7 mouse cellular contexts compared by ENCODE assay signal in genomic region chr2:22774181-22774751, GRCm38 (mm10). TPM values are rescaled to one million over a fixed set of nuclear protein-coding genes. Genes with fewer than 3 reads are reported as not detected.
DNase-seq lines count a peak whose midpoint lies in the region; ATAC-seq lines count a peak whose summit lies in the region.

No protein-coding gene starts in this region.

- H3K4me2 ChIP-seq in embryonic facial prominence, embryonic 11.5 days (ENCODE audit: low read depth, low read length) = peak overlapping the region; percentile 86
- peak overlapping the region; percentile 84 for H3K4me2 ChIP-seq in limb, embryonic 11.5 days (ENCODE audit: low read depth, severe bottlenecking)
- peak overlapping the region; percentile 85 for H3K4me2 ChIP-seq in midbrain, embryonic 12.5 days (replicated peaks)

- H3K4me1 ChIP-seq in embryonic facial prominence, embryonic 11.5 days (ENCODE audit: control insufficient read depth, insufficient read depth, low read length) = peaks cover 3% of the 10 kb centered on the region; the same call in 1 of the 2 replicates
- no peaks in the 10 kb centered on the region for H3K4me1 ChIP-seq in limb, embryonic 11.5 days (ENCODE audit: control insufficient read depth, insufficient read depth, low read length)
- H3K4me1 ChIP-seq in midbrain, embryonic 12.5 days = peaks cover 8% of the 10 kb centered on the region

- H3K9ac ChIP-seq in embryonic facial prominence, embryonic 11.5 days (replicated peaks; ENCODE audit: low read length) = peak overlapping the region; percentile 46
- H3K9ac ChIP-seq in limb, embryonic 11.5 days (ENCODE audit: low read length) = peak overlapping the region; percentile 49
- H3K9ac ChIP-seq in midbrain, embryonic 12.5 days (replicated peaks) = peak overlapping the region; percentile 50

- peak overlapping the region; percentile 33 for H3K4me3 ChIP-seq in embryonic facial prominence, embryonic 11.5 days (ENCODE audit: low read depth, low read length)
- peak overlapping the region; percentile 28 for H3K4me3 ChIP-seq in limb, embryonic 11.5 days (ENCODE audit: low read depth, low read length)
- peak overlapping the region; percentile 44 for H3K4me3 ChIP-seq in midbrain, embryonic 12.5 days

- no peaks in the 10 kb centered on the region; the same call in 1 of the 2 replicates for H3K27me3 ChIP-seq in embryonic facial prominence, embryonic 11.5 days (ENCODE audit: control insufficient read depth, insufficient read depth, low read length)
- H3K27me3 ChIP-seq in limb, embryonic 11.5 days (ENCODE audit: control insufficient read depth, insufficient read depth, low read length) = no peaks in the 10 kb centered on the region
- H3K27me3 ChIP-seq in midbrain, embryonic 12.5 days = peaks cover 22% of the 10 kb centered on the region

- no peaks in the 10 kb centered on the region for H3K36me3 ChIP-seq in embryonic facial prominence, embryonic 11.5 days (replicated peaks; ENCODE audit: control insufficient read depth, insufficient read depth, low read depth, low read length)
- no peaks in the 10 kb centered on the region for H3K36me3 ChIP-seq in limb, embryonic 11.5 days (ENCODE audit: control insufficient read depth, insufficient read depth, low read length)
- H3K36me3 ChIP-seq in midbrain, embryonic 12.5 days = no peaks in the 10 kb centered on the region

- WGBS in embryonic facial prominence, embryonic 11.5 days = 0% methylated on average over 27 of the region's 28 CpGs
- WGBS in limb, embryonic 11.5 days = under 1% methylated on average over 27 of the region's 28 CpGs
- under 1% methylated on average over 28 of the region's 28 CpGs for WGBS in midbrain, embryonic 12.5 days

- H3K9me3 ChIP-seq in embryonic facial prominence, embryonic 11.5 days (replicated peaks; ENCODE audit: control insufficient read depth, low read length) = no peaks in the 10 kb centered on the region
- H3K9me3 ChIP-seq in limb, embryonic 11.5 days (ENCODE audit: control insufficient read depth, low read length) = no peaks in the 10 kb centered on the region
- no peaks in the 10 kb centered on the region for H3K9me3 ChIP-seq in midbrain, embryonic 12.5 days

- ATAC-seq in embryonic facial prominence, embryonic 11.5 days (replicated peaks; ENCODE audit: insufficient number of reproducible peaks, low FRiP score, low TSS enrichment, low read depth) = peak; percentile 80
- ATAC-seq in limb, embryonic 11.5 days (ENCODE audit: insufficient number of reproducible peaks, low FRiP score, low TSS enrichment, low read depth) = peak; percentile 79
- ATAC-seq in midbrain, embryonic 12.5 days (ENCODE audit: low FRiP score, low read depth) = peak; percentile 86

- no peak overlapping the region for H3K27ac ChIP-seq in embryonic facial prominence, embryonic 11.5 days (replicated peaks; ENCODE audit: low read depth, low read length)
- H3K27ac ChIP-seq in limb, embryonic 11.5 days (replicated peaks; ENCODE audit: low read depth, low read length) = no peak overlapping the region
- no peak overlapping the region for H3K27ac ChIP-seq in midbrain, embryonic 12.5 days (replicated peaks)

- DNase-seq in ZHBTc4 (ENCODE audit: low read depth, low spot score) = peak; percentile 59
- DNase-seq in embryonic facial prominence, embryonic 11.5 days (ENCODE audit: low spot score) = peak; percentile 63
- DNase-seq in heart, adult 18-20 months = peak; percentile 77 to 92
- DNase-seq in kidney, adult 18-20 months = peak; percentile 13
- DNase-seq in limb, embryonic 11.5 days (ENCODE audit: low spot score) = peak; percentile 65
- DNase-seq in skeletal muscle tissue, adult 2 months (ENCODE audit: low read depth, low spot score) = peak; percentile 79

RNA-seq across cellular contexts. Expression of gene Apbb1ip, which starts 0.4 kb away (rescaled TPM):
- polyA plus RNA-seq in embryonic facial prominence, embryonic 11.5 days (2014; fragmentation: Nextera tagmentation; extraction: Ambion mirVana) = 1.5 and 1.6 TPM in 2 replicates
- total RNA-seq in heart, adult 18-20 months (2021) = 1 to 10 TPM; 2.5 to 4.9 TPM
- polyA plus RNA-seq in limb, embryonic 11.5 days (2014; fragmentation: Nextera tagmentation; extraction: Ambion mirVana) = 0.35 and 0.77 TPM in 2 replicates
- 0.54 and 1.0 TPM in 2 replicates for polyA plus RNA-seq in midbrain, embryonic 12.5 days (2016; fragmentation: Nextera tagmentation; extraction: Ambion mirVana)

Comparison
In these comparisons a context has a peak if more than half of its experiments do, and no peak if none do; other contexts are left out.
1. DNase-seq: peak in every context shown above with its lines; median percentile 84 in heart, adult 18-20 months; 79 in skeletal muscle tissue, adult 2 months; 65 in limb, embryonic 11.5 days; 63 in embryonic facial prominence, embryonic 11.5 days; 59 in ZHBTc4; 13 in kidney, adult 18-20 months.